Mouse (Mus musculus) ES-Bruce4 (cell line): Measurements from ENCODE around the gene Ccdc43.

Experiments
- CTCF ChIP-seq: IDR thresholded peaks from one replicate; pipeline ENCODE4 v1.8.1; 2011; ENCODE audit warnings: low read depth, low read length
- POLR2A ChIP-seq: IDR thresholded peaks from one replicate; pipeline ENCODE4 v1.8.1; 2011; ENCODE audit warnings: low read length; ENCODE audit not compliant: insufficient read depth

GRCm38 (mm10) chr11:102663416-102663815 is 34.2 kb downstream of the Ccdc43 start, which contains the start of gene Meioc:
- no peak for TF ChIP-seq CTCF
- no peak for TF ChIP-seq POLR2A
